Mouse (Mus musculus) liver, embryonic 12.5 days (tissue): Measurements from ENCODE around the gene Cramp1l. TPM values are rescaled to one million over a fixed set of nuclear protein-coding genes. Genes with fewer than 3 reads are reported as not detected.
A peak's percentile ranks its signal among the peaks of the same experiment; 100 is the strongest.

ENCODE experiments used
- ATAC-seq: fragments of 200-750 bp; cut with Nextera tagmentation; 2 replicates; pipeline ENCODE4 v1.8.0; 2017; ENCODE audit warnings: moderate number of reproducible peaks, mild to moderate bottlenecking, moderate library complexity
- H3K27ac ChIP-seq: fragments of 300-500 bp; sonication (generic); 2 replicates; pipeline ENCODE4 v1.5.1; 2016; ENCODE audit warnings: mild to moderate bottlenecking
- H3K27me3 ChIP-seq: fragments of 300-500 bp; sonication (generic); replicated peaks from 2 replicates; pipeline ENCODE4 v1.6.1; 2016; ENCODE audit warnings: mild to moderate bottlenecking, moderate library complexity
- H3K36me3 ChIP-seq: fragments of 300-500 bp; sonication (generic); 2 replicates; pipeline ENCODE4 v1.6.1; 2016; ENCODE audit warnings: mild to moderate bottlenecking, moderate library complexity
- H3K4me1 ChIP-seq: fragments of 300-500 bp; sonication (generic); 2 replicates; pipeline ENCODE4 v1.6.1; 2016
- H3K4me2 ChIP-seq: fragments of 300-500 bp; sonication (generic); 2 replicates; pipeline ENCODE4 v1.6.1; 2016; ENCODE audit warnings: mild to moderate bottlenecking, moderate library complexity
- H3K4me3 ChIP-seq: fragments of 300-500 bp; sonication (generic); 2 replicates; pipeline ENCODE4 v1.5.1; 2016; ENCODE audit warnings: mild to moderate bottlenecking, moderate library complexity
- H3K9ac ChIP-seq: fragments of 300-500 bp; sonication (generic); 2 replicates; pipeline ENCODE4 v1.6.1; 2016; ENCODE audit warnings: mild to moderate bottlenecking, moderate library complexity
- H3K9me3 ChIP-seq: fragments of 300-500 bp; sonication (generic); replicated peaks from 2 replicates; pipeline ENCODE4 v1.6.1; 2016; ENCODE audit warnings: mild to moderate bottlenecking, moderate library complexity
- WGBS: fragments of 180-500 bp; shearing (Covaris S2); methylation state at CpG from one replicate; pipeline ENCODE4 v1.1.7; 2016; ENCODE audit not compliant: insufficient replicate concordance; 5-methylcytosine and 5-hydroxymethylcytosine counted together
- polyA plus RNA-seq: library from polyadenylated mRNA; unstranded; fragments of >200 nt; fragmentation: Nextera tagmentation; extraction: Ambion mirVana; gene quantifications from 2 replicates; pipeline ENCODE4 v1.2.1, GENCODE M21; 2016

Cramp1l gene
- polyA plus RNA-seq, 1 experiment from 2014 or later: 8.2 TPM

GRCm38 (mm10) chr17:25014841-25015570 lies 582 bp downstream of the Cramp1l start:
- Histone ChIP-seq H3K27ac (peak overlapping the region; percentile 90), H3K9ac (peak overlapping the region; percentile 99), H3K4me1 (peaks cover 30% of the 10 kb centered on the region), H3K4me2 (peak overlapping the region; percentile 98), H3K9me3 (no peaks in the 10 kb centered on the region), H3K27me3 (no peaks in the 10 kb centered on the region), H3K36me3 (peaks cover 48% of the 10 kb centered on the region), H3K4me3 (peak overlapping the region; percentile 96)
- no peak for ATAC-seq
- WGBS: under 1% methylated on average over 39 of the region's 39 CpGs

GRCm38 (mm10) chr17:25013606-25014501 lies 1.7 kb downstream of the Cramp1l start:
- ATAC-seq: no peak
- peaks cover 48% of the 10 kb centered on the region for H3K36me3 ChIP-seq
- H3K9ac ChIP-seq: peak overlapping the region; percentile 99
- under 1% methylated on average over 80 of the region's 81 CpGs for WGBS
- H3K27ac ChIP-seq: peak overlapping the region; percentile 90
- H3K4me2 ChIP-seq: peak overlapping the region; percentile 98
- H3K4me1 ChIP-seq: peaks cover 30% of the 10 kb centered on the region
- H3K27me3 ChIP-seq: no peaks in the 10 kb centered on the region
- no peaks in the 10 kb centered on the region for H3K9me3 ChIP-seq
- peak overlapping the region; percentile 96 for H3K4me3 ChIP-seq

- H3K27me3 ChIP-seq: no peaks in the 10 kb centered on the region
- peaks cover 5% of the 10 kb centered on the region; the same call in 1 of the 2 replicates for H3K4me1 ChIP-seq
- 0 out of 2 replicates have a peak, but pooled peaks cover 4% of the 10 kb centered on the region for H3K9me3 ChIP-seq
- H3K9ac ChIP-seq: no peak overlapping the region
- no peak overlapping the region for H3K4me3 ChIP-seq
- peaks cover 95% of the 10 kb centered on the region for H3K36me3 ChIP-seq
- H3K4me2 ChIP-seq: no peak overlapping the region
- no peak for ATAC-seq
- H3K27ac ChIP-seq: no peak overlapping the region
Observed at GRCm38 (mm10) chr17:25007480-25007879, 8.1 kb downstream of the Cramp1l start.

GRCm38 (mm10) chr17:25005102-25005501 lies 10.5 kb downstream of the Cramp1l start:
- Histone ChIP-seq H3K27me3 (no peaks in the 10 kb centered on the region), H3K4me1 (no peaks in the 10 kb centered on the region), H3K27ac (no peak overlapping the region), H3K4me3 (no peak overlapping the region), H3K9ac (no peak overlapping the region), H3K9me3 (0 out of 2 replicates have a peak, but pooled peaks cover 4% of the 10 kb centered on the region), H3K4me2 (no peak overlapping the region), H3K36me3 (peaks cover 95% of the 10 kb centered on the region)
- WGBS: 83% methylated on average over 3 of the region's 3 CpGs
- ATAC-seq: no peak

- Histone ChIP-seq H3K4me3 (no peak overlapping the region), H3K36me3 (peaks cover 98% of the 10 kb centered on the region), H3K27me3 (no peaks in the 10 kb centered on the region), H3K27ac (no peak overlapping the region), H3K9me3 (no peaks in the 10 kb centered on the region), H3K4me1 (no peaks in the 10 kb centered on the region), H3K9ac (no peak overlapping the region), H3K4me2 (no peak overlapping the region)
- ATAC-seq: no peak
- WGBS: 88% methylated on average over 6 of the region's 6 CpGs
Observed at GRCm38 (mm10) chr17:24994721-24995120, 20.9 kb downstream of the Cramp1l start.

- Histone ChIP-seq H3K9ac (no peak overlapping the region), H3K4me3 (no peak overlapping the region), H3K4me2 (no peak overlapping the region), H3K36me3 (peaks cover 98% of the 10 kb centered on the region), H3K27me3 (no peaks in the 10 kb centered on the region), H3K4me1 (no peaks in the 10 kb centered on the region), H3K9me3 (no peaks in the 10 kb centered on the region), H3K27ac (no peak overlapping the region)
- ATAC-seq: no peak
- WGBS: 90% methylated on average over 6 of the region's 6 CpGs
Observed at GRCm38 (mm10) chr17:24987221-24987620, 28.4 kb downstream of the Cramp1l start.

GRCm38 (mm10) chr17:24960852-24961715 lies 54.5 kb downstream of the Cramp1l start:
- Histone ChIP-seq H3K27me3 (no peaks in the 10 kb centered on the region), H3K9me3 (no peaks in the 10 kb centered on the region), H3K27ac (0 out of 2 replicates have a peak overlapping the region, but pooled peaks have one; percentile 15), H3K4me3 (peak overlapping the region; percentile 85), H3K4me2 (peak overlapping the region; percentile 92), H3K36me3 (peaks cover 56% of the 10 kb centered on the region), H3K9ac (peak overlapping the region; percentile 49), H3K4me1 (peaks cover 38% of the 10 kb centered on the region)
- WGBS: 12% methylated on average over 21 of the region's 21 CpGs
- peak; percentile 28 for ATAC-seq

GRCm38 (mm10) chr17:24960135-24960851 lies 55.3 kb downstream of the Cramp1l start, which contains the start of gene Jpt2:
Gene Jpt2, minus strand, starts transcription at chr17:24960689.
- ATAC-seq: peak; percentile 100
- H3K9ac ChIP-seq: peak within 1 kb of the TSS; percentile 94
- H3K27ac ChIP-seq: peak within 1 kb of the TSS; percentile 87
- peak within 1 kb of the TSS; percentile 92 for H3K4me2 ChIP-seq
- H3K36me3 ChIP-seq: peaks cover 56% of the 10 kb centered on the region
- peaks cover 43% of the 10 kb centered on the region for H3K4me1 ChIP-seq
- no peaks in the 10 kb centered on the region for H3K9me3 ChIP-seq
- under 1% methylated on average over 58 of the region's 59 CpGs for WGBS
- no peaks in the 10 kb centered on the region for H3K27me3 ChIP-seq
- peak within 1 kb of the TSS; percentile 85 for H3K4me3 ChIP-seq

- ATAC-seq: no peak
- H3K36me3 ChIP-seq: peaks cover 56% of the 10 kb centered on the region
- 56% methylated on average over 8 of the region's 8 CpGs for WGBS
- H3K27me3 ChIP-seq: no peaks in the 10 kb centered on the region
- H3K27ac ChIP-seq: peak overlapping the region; percentile 87; the same call in 1 of the 2 replicates
- peak overlapping the region; percentile 92 for H3K4me2 ChIP-seq
- H3K4me1 ChIP-seq: peaks cover 52% of the 10 kb centered on the region
- peak overlapping the region; percentile 85 for H3K4me3 ChIP-seq
- peak overlapping the region; percentile 94 for H3K9ac ChIP-seq
- no peaks in the 10 kb centered on the region for H3K9me3 ChIP-seq
Observed at GRCm38 (mm10) chr17:24959371-24959770, 56.2 kb downstream of the Cramp1l start.

- no peak overlapping the region for H3K4me3 ChIP-seq
- peaks cover 57% of the 10 kb centered on the region for H3K4me1 ChIP-seq
- 91% methylated on average over 2 of the region's 2 CpGs for WGBS
- no peaks in the 10 kb centered on the region for H3K9me3 ChIP-seq
- no peaks in the 10 kb centered on the region for H3K27me3 ChIP-seq
- H3K36me3 ChIP-seq: peaks cover 89% of the 10 kb centered on the region
- no peak overlapping the region for H3K9ac ChIP-seq
- no peak overlapping the region for H3K4me2 ChIP-seq
- no peak for ATAC-seq
- H3K27ac ChIP-seq: peak overlapping the region; percentile 42; the same call in 1 of the 2 replicates
Observed at GRCm38 (mm10) chr17:24953291-24953690, 62.3 kb downstream of the Cramp1l start.

GRCm38 (mm10) chr17:24950671-24951070 lies 64.9 kb downstream of the Cramp1l start:
- 72% methylated on average over 2 of the region's 2 CpGs for WGBS
- Histone ChIP-seq H3K4me2 (no peak overlapping the region), H3K4me1 (peaks cover 51% of the 10 kb centered on the region), H3K4me3 (no peak overlapping the region), H3K36me3 (peaks cover 99% of the 10 kb centered on the region), H3K9ac (no peak overlapping the region), H3K27ac (0 out of 2 replicates have a peak overlapping the region, but pooled peaks have one; percentile 46), H3K9me3 (no peaks in the 10 kb centered on the region), H3K27me3 (no peaks in the 10 kb centered on the region)
- peak; percentile 66; the same call in 1 of the 2 replicates for ATAC-seq
